Mouse (Mus musculus) thymus, adult 2 months (tissue): Measurements from ENCODE around the gene Fermt3. TPM values are rescaled to one million over a fixed set of nuclear protein-coding genes. Genes with fewer than 3 reads are reported as not detected.
A peak's percentile ranks its signal among the peaks of the same experiment; 100 is the strongest.
"Not testable (repeated sequence)": the region's sequence is repeated elsewhere in the genome, so short reads cannot be mapped to it uniquely, and the experiment has no call there.

Source experiments
- DNase-seq: peaks from one replicate; pipeline ENCODE4 v3.0.0; 2021
- H3K27ac ChIP-seq: fragments of 200-500 bp; 2 replicates; pipeline ENCODE4 v1.5.1; 2012; ENCODE audit warnings: low read length, control low read depth; ENCODE audit not compliant: control insufficient read depth, insufficient read depth
- H3K27me3 ChIP-seq: fragments of 200-500 bp; 2 replicates; pipeline ENCODE4 v1.6.1; 2012; ENCODE audit warnings: mild to moderate bottlenecking, low read length, moderate library complexity, mixed read lengths; ENCODE audit not compliant: control insufficient read depth, insufficient read depth
- H3K36me3 ChIP-seq: fragments of 200-500 bp; 2 replicates; pipeline ENCODE4 v1.6.1; 2012; ENCODE audit warnings: mild to moderate bottlenecking, low read length, moderate library complexity; ENCODE audit not compliant: control insufficient read depth, insufficient read depth
- H3K4me1 ChIP-seq: fragments of 200-500 bp; replicated peaks from 2 replicates; pipeline ENCODE4 v1.6.1; 2012; ENCODE audit warnings: low read length; ENCODE audit not compliant: control insufficient read depth, insufficient read depth
- H3K4me3 ChIP-seq: fragments of 200-500 bp; 2 replicates; pipeline ENCODE4 v1.5.1; 2012; ENCODE audit warnings: mild to moderate bottlenecking, low read length, control low read depth, moderate library complexity; ENCODE audit not compliant: control insufficient read depth, insufficient read depth
- CTCF ChIP-seq: fragments of 200-500 bp; IDR thresholded peaks from 2 replicates; pipeline ENCODE4 v1.5.1; 2012; ENCODE audit warnings: mild to moderate bottlenecking, control low read depth, low read length, moderate library complexity, borderline replicate concordance; ENCODE audit not compliant: control insufficient read depth, poor library complexity, insufficient read depth; ENCODE audit errors: extremely low read depth
- POLR2A ChIP-seq: fragments of 200-500 bp; IDR thresholded peaks from 2 replicates; pipeline ENCODE4 v1.6.1; 2012; ENCODE audit warnings: mild to moderate bottlenecking, low read length, control low read depth, moderate library complexity; ENCODE audit not compliant: control insufficient read depth, poor library complexity, insufficient read depth; ENCODE audit errors: extremely low read depth
- WGBS: fragments of 180-500 bp; shearing (Covaris S2); methylation state at CpG from one replicate; pipeline ENCODE4 v1.1.7; 2018; 5-methylcytosine and 5-hydroxymethylcytosine counted together
- polyA plus RNA-seq: library from polyadenylated mRNA; depleted of rRNA; stranded (reverse); fragments of >200 nt; gene quantifications from 2 replicates; pipeline ENCODE4 v1.2.3, GENCODE M21; 2012

Gene Fermt3
- polyA plus RNA-seq, 1 experiment = 345 TPM

- 72% methylated on average over 14 of the region's 14 CpGs for WGBS
- no peak for DNase-seq
- TF ChIP-seq POLR2A = no peak
These were observed 26.1 kb downstream of the Fermt3 start for GRCm38 (mm10) chr19:6993011-6993770.

GRCm38 (mm10) chr19:6992011-6992858, 27.0 kb downstream of the Fermt3 start, which contains the start of gene Dnajc4:
TSS of gene Dnajc4 (minus strand) at chr19:6992572.
- H3K27ac ChIP-seq = peak within 1 kb of the TSS; percentile 1; the same call in 1 of the 2 replicates
- H3K27me3 ChIP-seq = no peaks in the 10 kb centered on the region
- DNase-seq = peak; percentile 99
- peaks cover 46% of the 10 kb centered on the region for H3K4me1 ChIP-seq
- peak within 1 kb of the TSS; percentile 52 for H3K4me3 ChIP-seq
- H3K36me3 ChIP-seq = no peaks in the 10 kb centered on the region
- 1% methylated on average over 37 of the region's 37 CpGs for WGBS
- peak; percentile 88 for TF ChIP-seq POLR2A
- TF ChIP-seq CTCF = peak; percentile 59; the same call in 1 of the 2 replicates

More at GRCm38 (mm10) chr19:6993011-6993770, 26.1 kb downstream of the Fermt3 start:
- Histone ChIP-seq H3K4me3 (peak overlapping the region; percentile 49), H3K27ac (peak overlapping the region; percentile 1; the same call in 1 of the 2 replicates), H3K4me1 (peaks cover 50% of the 10 kb centered on the region), H3K27me3 (no peaks in the 10 kb centered on the region), H3K36me3 (no peaks in the 10 kb centered on the region; the same call in 1 of the 2 replicates)

- WGBS = 93% methylated on average over 6 of the region's 6 CpGs
- H3K4me1 ChIP-seq = peaks cover 46% of the 10 kb centered on the region
- not testable (repeated sequence) for H3K36me3 ChIP-seq, H3K27ac ChIP-seq, H3K4me3 ChIP-seq, DNase-seq, H3K27me3 ChIP-seq
These were observed 28.1 kb downstream of the Fermt3 start for GRCm38 (mm10) chr19:6991166-6991565.

- no peaks in the 10 kb centered on the region for H3K27me3 ChIP-seq
- DNase-seq = no peak
- TF ChIP-seq CTCF (no peak), POLR2A (no peak)
- no peak overlapping the region for H3K27ac ChIP-seq
- H3K4me1 ChIP-seq = peaks cover 46% of the 10 kb centered on the region
- H3K36me3 ChIP-seq = no peaks in the 10 kb centered on the region
- no peak overlapping the region for H3K4me3 ChIP-seq
- WGBS = 95% methylated on average over 6 of the region's 6 CpGs
These were observed 28.6 kb downstream of the Fermt3 start for GRCm38 (mm10) chr19:6990712-6991111.

GRCm38 (mm10) chr19:6989251-6989650, 30.0 kb downstream of the Fermt3 start:
- Histone ChIP-seq H3K27me3 (no peaks in the 10 kb centered on the region), H3K27ac (no peak overlapping the region), H3K4me3 (no peak overlapping the region), H3K36me3 (no peaks in the 10 kb centered on the region), H3K4me1 (peaks cover 33% of the 10 kb centered on the region)
- DNase-seq = no peak
- TF ChIP-seq POLR2A (no peak), CTCF (no peak)
- 96% methylated on average over 8 of the region's 8 CpGs for WGBS

DNA sequence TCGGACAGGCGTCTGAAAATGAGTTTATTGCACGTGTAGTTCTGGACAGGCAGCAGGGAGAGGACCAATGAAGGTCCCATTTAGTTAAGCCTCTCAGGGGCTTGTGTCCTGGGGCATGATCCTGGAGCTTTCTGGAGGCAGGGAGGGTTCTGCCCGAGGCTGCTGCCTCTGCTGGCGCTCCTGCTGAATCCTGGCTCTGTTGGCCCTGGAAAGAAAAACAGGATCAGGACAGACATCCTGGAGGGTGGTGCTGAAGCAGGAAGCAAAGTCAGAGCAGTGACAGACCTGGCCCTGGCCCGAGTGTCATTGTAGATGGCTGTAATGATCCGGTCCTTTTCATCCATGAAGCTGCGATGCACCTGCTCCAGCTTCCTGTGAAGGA, 31.4 kb downstream of the Fermt3 start:
- no peaks in the 10 kb centered on the region for H3K36me3 ChIP-seq
- no peak for DNase-seq
- no peaks in the 10 kb centered on the region for H3K27me3 ChIP-seq
- TF ChIP-seq CTCF (no peak), POLR2A (no peak)
- 16% methylated on average over 8 of the region's 8 CpGs for WGBS
- no peak overlapping the region for H3K27ac ChIP-seq
- H3K4me1 ChIP-seq = peaks cover 26% of the 10 kb centered on the region
- H3K4me3 ChIP-seq = peak overlapping the region; percentile 59
